Mouse (Mus musculus) bone marrow, adult 2 months (tissue): Measurements from ENCODE around the gene Srebf2.

Source experiments
- CTCF ChIP-seq: fragments of 200-500 bp; IDR thresholded peaks from 2 replicates; pipeline ENCODE4 v1.5.1; 2011; ENCODE audit warnings: low read length, control low read depth; ENCODE audit not compliant: control insufficient read depth, insufficient read depth
- POLR2A ChIP-seq: fragments of 200-500 bp; IDR thresholded peaks from 2 replicates; pipeline ENCODE4 v1.6.1; 2011; ENCODE audit warnings: low read depth, mild to moderate bottlenecking, control low read depth, low read length, borderline replicate concordance; ENCODE audit not compliant: control insufficient read depth

- TF ChIP-seq POLR2A (no peak), CTCF (no peak)
These were observed 20.5 kb downstream of the Srebf2 start for GRCm38 (mm10) chr15:82167201-82168168.
